Mouse (Mus musculus): ENCODE measurements around the gene Slc37a3.

DNA sequence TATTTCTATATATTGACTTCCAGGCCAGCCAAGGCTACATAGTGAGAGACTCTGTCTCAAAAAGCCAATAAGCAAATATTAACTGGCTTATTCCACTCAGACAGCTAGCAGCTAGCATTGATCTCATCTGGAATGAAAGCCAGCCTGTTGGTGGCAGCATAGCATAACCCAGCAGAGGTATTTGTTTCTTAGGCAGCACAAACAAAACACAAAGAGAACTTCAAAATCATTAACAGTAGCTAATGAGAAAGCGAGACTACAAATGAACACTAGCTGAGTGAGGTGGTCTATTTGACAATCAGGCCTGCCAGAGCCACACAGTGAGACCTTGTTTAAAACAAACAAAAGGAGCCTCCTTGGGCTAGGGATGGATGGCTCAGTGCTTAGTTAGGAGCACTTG is 36.6 kb upstream of the Slc37a3 start:
- TF ChIP-seq CTCF (IDR thresholded peaks at IDR 0.05; ENCODE audit: low read depth) (peak; percentile 55), EP300 (optimal IDR thresholded peaks at IDR 0.05) (no peak)
